Mouse (Mus musculus) right cerebral cortex, postnatal 25 days (tissue): ENCODE measurements at regions not wholly inside any gene's neighbourhood (a gene's known extent, or its start where the extent isn't known, plus 50 kb on each side); places are given as distances from the start of the nearest gene placed in this dataset.
A peak's percentile ranks its signal among the peaks of the same experiment; 100 is the strongest.

ENCODE experiments used
- DNase-seq: peaks from one replicate; pipeline ENCODE4 v3.0.0; 2022

- no peak for DNase-seq
Observed at GRCm38 (mm10) chr13:52702201-52702611, 119.2 kb downstream of the Syk start.

DNA sequence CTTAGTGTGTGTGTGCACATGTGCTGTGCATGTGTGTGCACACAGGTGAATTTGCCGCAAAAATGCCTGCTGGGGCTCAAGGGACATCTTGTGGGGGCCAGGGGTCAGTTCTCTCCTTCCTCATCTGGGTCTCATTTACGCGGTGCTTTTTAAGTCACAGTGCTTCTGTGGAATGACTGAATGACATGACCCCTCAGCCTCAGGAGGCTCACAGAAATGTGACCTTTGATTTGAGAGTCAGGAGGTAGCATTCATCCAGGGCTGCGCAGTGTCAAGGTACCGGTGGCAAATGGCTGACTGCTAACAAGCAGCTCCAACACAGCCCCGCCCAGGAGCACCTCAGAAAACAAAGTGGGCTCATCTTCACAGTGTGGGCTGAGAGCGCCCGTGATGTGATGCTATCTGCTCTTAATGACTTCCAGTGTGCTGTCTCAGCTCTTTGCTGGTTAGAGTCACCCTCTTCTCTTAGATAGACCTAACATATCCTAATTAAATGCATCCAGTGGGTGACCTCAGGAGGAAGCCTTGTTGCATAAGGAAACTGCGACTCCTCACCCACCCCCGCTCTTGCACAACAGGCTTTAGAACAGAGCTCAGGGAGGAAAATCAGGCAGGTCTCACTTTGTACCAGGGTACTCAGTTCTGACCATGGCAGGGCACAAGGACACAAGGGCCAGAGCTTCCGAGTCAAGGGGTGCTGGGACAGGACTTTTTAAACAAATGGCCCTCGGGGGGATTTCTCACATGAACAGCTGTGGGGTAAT is 120.6 kb downstream of the Syk start:
- no peak for DNase-seq

DNA sequence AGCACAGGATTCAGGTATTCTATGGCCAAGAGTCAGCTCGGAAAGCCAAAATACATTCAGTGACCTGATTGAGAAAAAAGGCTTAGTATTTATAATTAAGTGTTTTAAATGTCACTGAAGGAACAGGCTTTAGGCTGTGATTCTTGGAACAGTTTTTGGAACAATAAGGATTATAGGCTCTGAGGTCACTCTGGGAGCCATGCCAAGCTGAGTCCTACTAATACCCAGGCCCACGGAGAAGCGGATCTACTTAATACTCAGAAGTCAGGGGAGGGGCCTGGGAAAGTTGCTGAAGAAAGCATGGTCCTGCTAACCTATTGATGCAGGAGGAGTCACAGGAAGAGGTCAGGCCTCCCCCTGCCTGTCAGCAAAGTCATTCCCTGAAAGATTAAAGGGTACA is 121.7 kb downstream of the Syk start:
- DNase-seq = no peak

GRCm38 (mm10) chr13:52709580-52709979 is 126.6 kb downstream of the Syk start:
- DNase-seq = no peak

DNA sequence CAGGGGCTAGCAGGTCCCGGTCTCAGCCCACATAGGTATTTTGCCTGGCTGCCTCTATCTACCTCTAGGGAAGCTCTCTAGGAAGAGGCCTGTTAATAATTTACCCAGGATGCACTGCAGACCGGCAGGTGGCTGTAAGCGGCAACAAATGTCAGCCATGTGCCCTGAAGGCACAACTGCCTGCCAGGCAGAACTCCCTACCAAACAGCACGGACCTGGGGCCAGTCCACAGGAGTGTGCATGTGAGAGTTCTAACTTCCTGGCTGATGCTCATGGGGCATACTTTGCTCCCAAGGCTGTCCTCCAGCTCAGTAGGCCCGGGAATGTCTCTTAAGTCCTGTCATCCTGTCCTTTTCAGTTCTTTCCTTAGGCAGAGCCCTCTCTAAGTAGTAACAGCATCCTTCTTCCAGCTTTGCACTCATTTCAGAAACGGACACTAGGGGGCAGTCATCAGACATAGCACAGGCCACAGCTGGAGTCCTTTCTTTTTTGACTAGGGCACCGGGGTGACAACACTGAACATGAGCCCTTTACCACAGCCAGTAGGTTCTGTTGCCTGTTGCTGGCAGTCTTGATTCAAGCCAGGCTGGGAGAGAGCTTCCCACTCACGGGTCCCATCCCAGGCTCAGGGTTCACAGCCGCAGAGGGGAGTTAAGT is 128.9 kb downstream of the Syk start:
- peak; percentile 47 for DNase-seq

DNA sequence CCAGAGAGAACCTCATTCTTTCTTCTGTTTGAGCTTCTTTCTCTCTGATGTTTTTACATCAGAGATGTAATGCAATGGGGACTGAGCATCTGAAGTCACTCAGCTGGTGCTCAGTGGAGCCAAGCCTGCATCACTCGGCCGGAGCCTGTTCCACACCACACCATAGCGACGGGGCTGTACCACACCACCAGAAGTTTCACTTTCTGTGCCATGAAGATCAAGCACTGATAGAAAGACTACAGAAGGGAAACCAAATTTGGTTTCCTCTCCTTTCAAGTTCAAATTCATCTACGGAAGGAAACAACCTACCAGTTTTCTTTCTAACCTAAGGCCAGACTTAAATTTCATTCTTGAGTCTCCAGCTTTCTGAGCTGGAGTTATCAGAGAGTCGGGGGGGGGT is 138.5 kb downstream of the Syk start:
- no peak for DNase-seq

DNA sequence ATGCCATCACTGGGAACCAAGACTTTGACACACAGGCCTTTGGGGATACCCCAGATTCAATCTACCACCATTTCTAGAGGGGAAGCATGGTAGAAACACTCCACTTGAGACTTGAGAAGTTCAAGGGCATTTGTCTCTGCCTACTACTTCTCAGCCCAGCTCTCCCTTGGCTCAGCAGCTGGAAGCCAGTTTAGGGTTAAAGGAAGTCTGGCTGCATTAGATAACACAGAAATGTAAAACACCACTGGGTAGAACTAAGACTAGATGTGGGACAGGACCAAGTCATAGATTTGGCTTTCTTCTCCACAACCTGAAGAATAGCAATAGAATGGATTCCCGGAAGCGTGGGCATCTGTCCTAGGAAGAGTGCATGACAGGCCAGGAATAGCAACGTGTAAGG is 139.7 kb downstream of the Syk start:
- DNase-seq = no peak

GRCm38 (mm10) chr13:52726043-52726442 is 143.1 kb downstream of the Syk start:
- DNase-seq = no peak

DNA sequence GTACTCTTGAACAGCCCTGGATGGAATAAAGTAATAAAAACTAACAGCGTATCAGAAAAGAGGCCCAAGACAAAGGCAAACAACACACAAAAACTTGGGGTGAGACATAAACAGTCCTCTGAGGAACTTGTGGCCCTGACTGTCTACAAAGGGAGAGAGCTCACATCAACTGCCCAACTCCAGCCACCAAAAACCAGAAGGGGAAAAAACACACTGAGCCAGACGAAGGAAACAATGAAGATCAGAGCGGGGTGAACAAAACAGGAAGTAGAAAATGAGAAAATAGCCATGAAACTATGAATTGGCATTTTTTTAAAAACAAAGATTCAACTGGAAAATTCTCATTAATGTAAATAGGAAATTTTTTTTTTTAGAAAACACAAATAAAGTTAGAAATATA is 143.6 kb downstream of the Syk start:
- DNase-seq = no peak

DNA sequence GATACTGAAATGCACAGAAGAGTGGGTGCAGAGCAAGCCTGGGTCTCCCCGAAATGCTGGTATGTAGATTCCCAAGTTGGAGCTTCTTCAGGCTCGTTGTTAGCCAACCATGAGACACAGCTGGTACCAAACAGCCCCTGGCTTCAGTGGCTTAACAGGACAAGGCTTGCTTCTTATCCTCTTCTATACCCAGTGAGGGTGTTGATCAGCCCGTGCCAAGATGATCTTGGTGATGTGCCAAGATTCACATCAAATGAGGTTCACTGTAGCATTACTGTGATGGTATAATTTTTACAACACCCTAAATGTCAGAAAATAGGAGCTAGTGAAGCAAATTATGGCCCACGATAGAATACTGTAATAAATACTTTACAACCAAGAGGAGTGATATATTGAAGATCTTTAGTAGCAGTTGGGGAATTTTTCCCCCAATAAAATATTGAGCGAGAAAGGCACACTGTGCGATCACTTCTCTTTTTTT is 152.5 kb downstream of the Syk start:
- DNase-seq = no peak

DNA sequence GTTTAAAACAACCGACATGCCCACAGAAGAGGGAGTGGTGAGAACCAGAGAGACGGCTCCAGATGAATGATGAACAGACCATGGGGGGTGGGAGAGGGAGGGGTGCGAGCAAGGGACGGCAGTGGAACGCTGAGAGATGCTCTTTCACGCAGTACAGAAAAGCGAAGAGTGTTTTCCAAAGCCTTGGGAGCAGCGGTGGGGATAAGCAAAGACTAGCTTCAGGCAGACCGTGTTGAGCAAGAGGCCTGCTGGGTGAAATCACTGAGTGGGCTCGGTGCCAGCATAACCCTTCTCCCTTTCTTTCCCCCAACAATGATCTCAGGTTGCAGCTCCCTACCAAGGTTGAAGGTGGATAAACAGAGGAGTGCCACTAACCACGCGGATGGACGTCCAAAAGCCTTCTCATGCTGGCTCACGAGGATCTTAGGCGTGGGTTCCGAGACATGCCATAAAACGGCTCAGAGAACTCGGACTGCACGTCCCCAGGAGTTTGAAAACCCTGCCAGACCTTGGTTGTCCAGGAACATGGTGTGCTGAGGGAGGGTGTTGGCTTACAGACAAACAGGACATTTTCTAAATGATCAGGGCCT is 153.1 kb downstream of the Syk start:
- no peak for DNase-seq

GRCm38 (mm10) chr13:52738095-52738660 is 155.2 kb downstream of the Syk start:
- DNase-seq = no peak

- no peak for DNase-seq
Observed at GRCm38 (mm10) chr13:52741371-52741770, 158.4 kb downstream of the Syk start.

GRCm38 (mm10) chr13:52756005-52756404 is 173.0 kb downstream of the Syk start:
- no peak for DNase-seq

DNA sequence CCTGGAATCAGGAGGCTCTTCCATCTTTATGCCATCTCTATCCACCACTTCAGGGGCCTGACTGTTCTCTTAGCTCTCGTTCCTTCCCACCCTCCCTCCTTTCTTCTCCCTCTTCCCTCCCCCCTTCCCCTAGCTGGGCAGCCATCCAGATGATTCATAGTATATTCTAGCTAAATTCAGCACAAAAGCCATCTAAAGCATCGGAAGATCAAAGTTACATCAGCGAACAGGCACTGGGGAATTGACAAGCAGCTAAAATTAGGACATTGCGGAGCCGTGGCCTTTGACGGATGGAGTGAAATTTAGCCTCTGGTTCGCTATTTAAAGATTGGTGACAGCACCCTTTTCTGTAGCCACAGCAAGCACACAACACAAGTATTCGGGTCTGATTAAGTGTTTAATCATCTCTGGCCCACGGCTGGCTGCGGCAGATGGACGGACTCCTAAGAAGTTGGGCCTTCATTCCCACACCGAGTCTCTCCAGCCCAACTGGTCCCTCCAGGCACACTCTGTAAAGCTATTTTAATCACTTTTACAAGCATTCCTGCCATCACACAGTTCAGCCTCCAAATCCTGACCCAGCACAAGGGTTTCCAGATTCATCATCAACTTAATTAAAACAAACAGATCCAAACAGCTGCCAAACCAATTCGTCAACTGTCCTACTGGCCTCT is 163.8 kb downstream of the Auh start:
- peak; percentile 34 for DNase-seq

- no peak for DNase-seq
Observed at GRCm38 (mm10) chr13:52766236-52766635, 163.2 kb downstream of the Auh start.

GRCm38 (mm10) chr13:52769956-52770355 is 159.5 kb downstream of the Auh start:
- DNase-seq = no peak

GRCm38 (mm10) chr13:52771518-52771917 is 158.0 kb downstream of the Auh start:
- DNase-seq = no peak

DNA sequence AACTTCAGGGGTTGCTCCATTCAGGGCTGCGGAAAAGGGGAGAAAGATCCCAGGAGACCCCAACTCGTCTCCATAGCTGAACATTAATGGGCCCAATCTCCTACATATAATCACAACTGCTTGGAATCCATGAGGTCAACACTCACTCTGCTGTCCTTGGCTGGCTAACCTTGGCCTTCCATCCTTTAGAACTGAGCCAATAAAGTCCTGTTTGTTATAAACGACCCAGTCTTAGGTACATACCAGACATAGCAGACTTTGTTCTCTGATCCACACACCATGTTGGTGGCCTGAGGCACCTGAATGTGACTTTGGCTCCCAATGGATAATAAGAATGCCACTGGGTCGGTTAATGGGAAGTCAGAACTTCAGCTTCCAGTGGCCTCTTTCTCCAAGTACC is 157.4 kb downstream of the Auh start:
- no peak for DNase-seq

- DNase-seq = no peak
Observed at GRCm38 (mm10) chr13:52777396-52778034, 152.0 kb downstream of the Auh start.

GRCm38 (mm10) chr13:52778848-52779247 is 150.6 kb downstream of the Auh start:
- DNase-seq = no peak
